Mouse (Mus musculus) left cerebral cortex, adult 8-10 months (tissue): Measurements from ENCODE around the gene Lrrc4. TPM values are rescaled to one million over a fixed set of nuclear protein-coding genes. Genes with fewer than 3 reads are reported as not detected.

Experiments
- DNase-seq, 2 experiments: peaks; one replicate each; pipeline ENCODE4 v3.0.0; 2022; ENCODE audit warnings: low spot score in 2 of 2
- total RNA-seq, 4 experiments: library from RNA; stranded (reverse); gene quantifications; 2 replicates each; pipeline ENCODE4 v1.2.4; 2022

Gene Lrrc4
- total RNA-seq, 4 experiments from 2014 or later = 83.9 to 94.8 (median 90.8) TPM

DNA sequence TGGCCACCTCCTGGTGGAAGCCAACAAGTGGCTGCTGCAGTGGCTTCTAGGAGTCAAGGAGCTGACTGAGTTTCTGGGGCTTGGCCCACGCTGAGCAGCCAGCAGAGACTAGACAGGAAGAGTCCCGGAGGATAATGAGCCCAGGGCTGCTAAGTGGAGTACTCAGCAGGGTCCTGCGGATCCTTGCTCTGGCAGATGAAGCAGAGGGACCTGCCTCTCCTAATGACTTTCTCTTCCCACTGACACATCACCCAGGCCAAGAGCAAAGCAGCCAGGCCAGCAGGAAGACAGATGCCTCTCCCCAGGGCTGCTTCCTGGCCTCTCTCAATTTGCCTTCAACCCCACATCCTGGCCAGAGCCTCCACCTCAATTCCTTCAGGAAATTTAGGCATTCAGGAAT is 23.9 kb upstream of the Lrrc4 start:
- no peak for DNase-seq

GRCm38 (mm10) chr6:28854598-28854997 is 23.1 kb upstream of the Lrrc4 start:
- DNase-seq = no peak

DNA sequence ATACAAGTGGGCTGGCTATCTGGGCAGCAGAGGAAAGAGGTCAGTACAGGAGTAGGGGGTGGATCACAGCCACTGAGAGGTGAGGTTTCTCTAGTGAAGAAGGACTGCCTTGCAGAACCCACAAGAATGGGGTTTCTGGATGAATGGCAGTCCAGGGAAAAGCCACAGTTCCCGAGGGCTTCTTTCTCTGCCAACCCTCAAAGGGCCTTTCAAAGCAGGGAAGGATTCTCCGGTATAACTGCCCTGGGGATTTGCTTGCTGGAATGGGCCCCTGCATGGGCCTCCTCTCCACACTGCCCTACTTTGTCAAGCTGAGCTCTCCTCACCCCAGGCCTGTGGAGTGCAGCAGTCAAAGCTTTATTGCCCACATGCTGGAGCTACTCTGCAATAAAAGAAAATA is 22.1 kb upstream of the Lrrc4 start:
- no peak for DNase-seq

- no peak for DNase-seq
Measured at GRCm38 (mm10) chr6:28853164-28853563, 21.6 kb upstream of the Lrrc4 start.

DNA sequence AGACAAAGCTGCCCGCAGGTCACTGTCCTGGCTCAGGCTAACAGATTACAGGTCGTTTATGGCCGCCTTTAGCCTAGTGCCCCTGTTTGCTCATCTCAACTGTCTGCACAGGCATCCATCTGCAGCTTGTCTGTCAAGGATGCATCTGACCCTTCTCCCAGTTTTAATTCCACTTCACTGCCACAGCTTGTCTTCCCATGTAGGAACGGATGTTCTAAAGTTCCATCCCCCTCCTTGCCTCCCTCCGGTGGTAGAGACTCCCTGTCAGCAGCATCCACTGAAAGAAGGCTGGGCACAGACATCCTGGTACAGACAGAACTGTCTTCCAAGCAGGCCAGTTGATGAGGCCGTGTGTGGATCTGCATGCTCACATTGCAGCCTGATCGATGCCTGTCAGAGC is 20.8 kb upstream of the Lrrc4 start:
- no peak for DNase-seq

GRCm38 (mm10) chr6:28850326-28850900 is 18.9 kb upstream of the Lrrc4 start:
- no peak for DNase-seq

DNA sequence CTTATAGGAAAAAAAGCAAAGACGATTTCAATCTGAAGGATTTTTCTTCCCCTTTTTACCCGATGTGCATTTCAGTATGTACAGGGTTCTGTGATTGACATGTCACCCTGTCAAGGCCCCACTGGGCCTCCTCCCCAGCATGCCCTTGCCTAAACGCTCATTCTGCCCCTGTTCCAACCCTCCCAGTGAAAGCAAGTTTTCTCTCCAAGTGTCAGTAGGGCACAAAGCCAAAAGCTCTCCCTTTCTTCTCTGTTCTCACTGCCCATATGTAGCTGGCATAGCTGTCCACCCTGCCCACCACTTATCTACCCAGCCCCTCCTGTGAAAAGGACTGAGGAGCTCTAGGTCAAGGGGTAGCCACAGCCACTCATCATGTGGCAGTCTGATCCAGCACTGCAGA is 17.8 kb upstream of the Lrrc4 start:
- DNase-seq = no peak

- DNase-seq = no peak
Measured at GRCm38 (mm10) chr6:28848891-28849290, 17.3 kb upstream of the Lrrc4 start.

GRCm38 (mm10) chr6:28848285-28848794 is 16.8 kb upstream of the Lrrc4 start:
- no peak for DNase-seq

- DNase-seq = no peak
Measured at GRCm38 (mm10) chr6:28847616-28848015, 16.1 kb upstream of the Lrrc4 start.

GRCm38 (mm10) chr6:28845610-28846009 is 14.1 kb upstream of the Lrrc4 start:
- no peak for DNase-seq

- peak in 1 of 2 experiments; percentile 82 for DNase-seq
Measured at GRCm38 (mm10) chr6:28842375-28843276, 11.1 kb upstream of the Lrrc4 start.

DNA sequence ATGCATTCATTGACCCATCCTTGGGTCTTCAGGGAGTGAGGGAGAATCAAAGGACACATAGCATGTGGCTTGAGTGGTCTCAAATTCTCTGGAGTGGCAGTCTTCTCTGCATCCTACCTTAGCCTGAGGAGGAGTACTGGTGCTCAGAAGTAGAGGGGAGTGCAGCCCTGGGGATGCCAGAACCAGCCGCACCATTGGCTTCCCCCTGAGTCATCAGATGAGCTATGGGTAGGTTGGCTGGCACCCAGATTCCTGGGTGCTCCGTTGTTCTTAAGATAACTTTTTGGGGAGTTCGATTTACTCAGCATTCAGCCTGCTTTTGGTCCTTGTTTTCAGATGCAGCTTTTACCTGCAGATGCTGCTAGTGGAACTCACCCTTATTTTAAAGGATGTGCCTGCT is 10.0 kb upstream of the Lrrc4 start:
- no peak for DNase-seq

DNA sequence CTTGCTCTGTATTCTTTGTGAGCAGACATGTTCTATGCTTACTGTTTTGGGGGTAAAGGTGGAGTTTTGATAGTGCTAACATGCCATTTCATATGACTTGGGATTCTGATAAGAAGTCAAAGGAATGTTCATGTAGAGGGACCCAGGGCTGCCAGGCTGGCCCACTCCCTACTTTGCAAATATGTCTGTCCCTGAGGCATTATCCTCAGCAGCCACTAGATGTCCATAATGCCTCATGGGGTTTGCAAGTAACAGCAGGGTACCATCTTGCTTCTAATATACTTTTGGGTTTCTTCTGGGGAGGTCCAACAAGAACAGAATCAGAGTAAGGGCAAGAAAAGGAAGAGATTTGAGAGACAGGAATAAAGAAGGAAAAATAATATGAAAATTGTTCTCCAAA is 5.1 kb upstream of the Lrrc4 start:
- DNase-seq = no peak

- DNase-seq = no peak
Measured at GRCm38 (mm10) chr6:28834046-28834445, 2.5 kb upstream of the Lrrc4 start.

DNA sequence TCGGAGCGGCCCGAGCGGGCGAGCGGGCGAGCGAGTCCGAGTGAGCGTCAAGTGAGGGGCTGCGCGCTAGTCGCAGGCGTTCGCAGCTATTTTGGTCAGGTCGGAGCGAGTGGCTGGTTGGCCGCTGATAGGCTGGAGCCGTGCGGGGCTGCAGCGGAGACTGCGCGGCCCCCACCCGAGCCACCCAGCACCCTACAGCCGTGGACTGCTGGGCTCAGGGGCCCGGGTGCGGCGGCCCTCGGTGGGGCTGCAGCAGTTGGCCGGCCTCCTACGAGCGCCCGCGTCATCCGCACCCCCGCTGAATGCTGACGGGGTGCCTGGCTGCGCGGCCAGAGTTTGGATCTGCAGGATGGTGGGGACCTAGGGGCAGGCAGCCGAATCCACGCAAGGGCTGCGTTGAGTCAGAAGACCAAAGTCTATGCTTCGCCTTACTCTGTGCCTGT is 1.9 kb upstream of the Lrrc4 start:
- peak; percentile 66 to 76 for DNase-seq

GRCm38 (mm10) chr6:28832751-28833291 is 1.3 kb upstream of the Lrrc4 start:
- peak in 1 of 2 experiments; percentile 37 for DNase-seq

DNA sequence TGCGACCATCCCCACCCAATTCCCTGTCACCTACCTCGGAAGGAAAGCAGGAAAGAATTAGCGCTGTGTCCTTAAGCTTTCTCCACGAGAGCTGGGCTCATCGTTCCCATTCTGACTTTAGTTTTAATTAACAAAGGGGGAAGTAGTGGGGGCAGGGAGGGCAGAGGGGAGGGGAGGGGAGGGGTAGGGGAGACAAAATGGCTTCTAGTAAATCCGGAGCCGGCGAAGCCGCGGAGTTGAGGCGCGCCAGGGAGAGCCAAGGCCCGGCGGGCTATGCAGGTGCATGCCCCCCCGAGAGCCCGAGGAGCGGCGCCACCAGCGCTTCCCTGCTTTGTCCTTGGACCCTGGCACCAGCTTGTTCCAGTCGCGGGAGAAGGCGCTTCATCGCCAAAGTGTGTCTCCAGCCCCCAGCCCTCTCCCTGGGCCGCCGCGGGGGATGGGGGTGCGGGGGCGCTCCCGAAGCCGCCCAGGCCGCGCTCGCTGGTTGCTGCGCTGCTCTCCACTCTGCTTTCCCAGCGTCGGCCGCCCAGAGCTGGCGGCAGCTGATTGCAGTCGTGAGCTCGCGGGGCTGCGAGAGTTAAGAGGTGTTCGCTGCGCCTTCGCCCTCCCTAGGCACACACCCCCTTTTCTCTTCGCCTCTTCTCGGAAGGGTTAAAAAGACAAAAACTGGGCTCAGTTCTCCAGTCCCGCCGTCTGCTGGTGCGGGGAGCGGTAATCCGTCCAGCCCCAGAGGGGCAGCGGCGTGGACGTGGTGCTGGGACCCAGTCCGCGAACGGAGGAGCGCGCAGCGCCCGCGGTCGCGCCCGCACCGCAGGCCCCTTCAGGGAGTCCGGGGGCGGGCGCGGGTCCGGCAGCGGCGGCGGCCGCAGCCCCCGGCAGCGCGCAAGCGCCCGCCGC is 555 bp upstream of the Lrrc4 start:
- peak in 1 of 2 experiments; percentile 42 for DNase-seq

GRCm38 (mm10) chr6:28830306-28830705 is 1.2 kb downstream of the Lrrc4 start:
- no peak for DNase-seq

DNA sequence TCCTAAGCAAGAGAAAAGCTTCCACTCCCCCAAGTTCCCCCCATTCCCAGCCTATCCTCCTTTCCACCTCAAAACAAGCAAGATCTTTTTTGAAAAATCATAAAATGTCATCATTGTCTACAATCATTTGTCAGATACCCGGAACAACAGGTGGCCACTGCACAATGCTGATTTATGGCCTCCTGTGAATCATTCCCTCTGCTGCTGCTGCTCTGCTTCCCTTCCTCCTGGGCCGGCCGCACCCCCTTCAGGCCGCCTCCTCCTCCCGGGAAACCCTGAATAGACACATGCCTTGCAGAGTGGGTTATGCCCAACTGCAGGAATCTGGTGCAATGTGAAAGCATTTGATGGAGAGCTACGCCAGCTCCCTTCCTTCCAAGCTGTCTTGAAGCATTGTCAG is 3.0 kb downstream of the Lrrc4 start:
- peak in 1 of 2 experiments; percentile 77 for DNase-seq

DNA sequence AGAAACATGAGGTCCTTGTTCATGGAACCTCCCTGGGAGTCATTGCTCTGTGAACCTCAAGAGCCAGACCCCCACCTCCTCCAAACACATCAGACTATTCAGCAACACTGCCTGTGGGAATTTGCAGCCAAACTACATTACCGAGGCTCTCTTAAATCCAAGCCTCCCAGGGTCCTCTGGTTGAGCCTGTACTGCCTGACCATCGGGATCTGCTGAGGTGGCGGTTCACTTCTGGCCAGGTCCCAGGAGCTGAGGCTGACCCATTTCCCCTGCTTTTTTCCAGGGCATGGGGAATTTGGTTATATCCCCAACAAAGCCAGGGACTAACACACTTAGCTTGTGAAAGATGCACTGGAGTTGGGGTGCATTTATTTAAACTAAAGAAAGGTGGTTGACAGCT is 4.0 kb downstream of the Lrrc4 start:
- no peak for DNase-seq
